Mouse (Mus musculus): Measurements from ENCODE around the gene Pdlim5. TPM values are rescaled to one million over a fixed set of nuclear protein-coding genes. Genes with fewer than 3 reads are reported as not detected.

Gene Pdlim5
- polyA plus RNA-seq, 1 experiment from 2014 or later, result 15.0 TPM

GRCm38 (mm10) chr3:142332716-142333115, 62.8 kb downstream of the Pdlim5 start:
- Histone ChIP-seq H3K27ac (replicated peaks) (no peak overlapping the region), H3K27me3 (0 out of 2 replicates have a peak, but pooled peaks cover 3% of the 10 kb centered on the region), H3K4me3 (no peak overlapping the region), H3K4me2 (replicated peaks) (no peak overlapping the region), H3K4me1 (no peaks in the 10 kb centered on the region), H3K36me3 (no peaks in the 10 kb centered on the region), H3K9me3 (no peaks in the 10 kb centered on the region), H3K9ac (replicated peaks) (no peak overlapping the region)
- WGBS, result 70% methylated on average over 4 of the region's 4 CpGs
- no peak for ATAC-seq (ENCODE audit: low FRiP score, low read depth)

- 72% methylated on average over 4 of the region's 4 CpGs for WGBS
- Histone ChIP-seq H3K4me1 (no peaks in the 10 kb centered on the region), H3K4me3 (no peak overlapping the region), H3K27me3 (0 out of 2 replicates have a peak, but pooled peaks cover 3% of the 10 kb centered on the region), H3K36me3 (no peaks in the 10 kb centered on the region), H3K9ac (replicated peaks) (no peak overlapping the region), H3K9me3 (no peaks in the 10 kb centered on the region), H3K27ac (replicated peaks) (no peak overlapping the region), H3K4me2 (replicated peaks) (no peak overlapping the region)
- ATAC-seq (ENCODE audit: low FRiP score, low read depth), result no peak
Observed at GRCm38 (mm10) chr3:142331872-142332554, 63.5 kb downstream of the Pdlim5 start.

GRCm38 (mm10) chr3:142330425-142330824, 65.1 kb downstream of the Pdlim5 start:
- Histone ChIP-seq H3K9ac (replicated peaks) (no peak overlapping the region), H3K9me3 (no peaks in the 10 kb centered on the region), H3K4me3 (no peak overlapping the region), H3K4me2 (replicated peaks) (no peak overlapping the region), H3K27ac (replicated peaks) (no peak overlapping the region), H3K36me3 (no peaks in the 10 kb centered on the region), H3K27me3 (0 out of 2 replicates have a peak, but pooled peaks cover 3% of the 10 kb centered on the region), H3K4me1 (no peaks in the 10 kb centered on the region)
- 76% methylated on average over 3 of the region's 3 CpGs for WGBS
- ATAC-seq (ENCODE audit: low FRiP score, low read depth), result no peak

- Histone ChIP-seq H3K4me2 (replicated peaks) (no peak overlapping the region), H3K9me3 (no peaks in the 10 kb centered on the region), H3K4me3 (no peak overlapping the region), H3K9ac (replicated peaks) (no peak overlapping the region), H3K27me3 (no peaks in the 10 kb centered on the region), H3K27ac (replicated peaks) (no peak overlapping the region), H3K36me3 (no peaks in the 10 kb centered on the region), H3K4me1 (no peaks in the 10 kb centered on the region)
- 79% methylated on average over 6 of the region's 6 CpGs for WGBS
- no peak for ATAC-seq (ENCODE audit: low FRiP score, low read depth)
Observed at GRCm38 (mm10) chr3:142323592-142323991, 71.9 kb downstream of the Pdlim5 start.

- Histone ChIP-seq H3K36me3 (no peaks in the 10 kb centered on the region), H3K4me2 (replicated peaks) (no peak overlapping the region), H3K27ac (replicated peaks) (no peak overlapping the region), H3K9me3 (no peaks in the 10 kb centered on the region), H3K27me3 (no peaks in the 10 kb centered on the region), H3K9ac (replicated peaks) (no peak overlapping the region), H3K4me1 (peaks cover 4% of the 10 kb centered on the region; the same call in 1 of the 2 replicates), H3K4me3 (no peak overlapping the region)
- no peak for ATAC-seq (ENCODE audit: low FRiP score, low read depth)
- 79% methylated on average over 6 of the region's 6 CpGs for WGBS
Observed at GRCm38 (mm10) chr3:142321930-142322329, 73.6 kb downstream of the Pdlim5 start.

- Histone ChIP-seq H3K9me3 (no peaks in the 10 kb centered on the region), H3K27ac (replicated peaks) (0 out of 2 replicates have a peak overlapping the region, but pooled peaks have one; percentile 20), H3K9ac (replicated peaks) (no peak overlapping the region), H3K27me3 (no peaks in the 10 kb centered on the region), H3K4me1 (peaks cover 4% of the 10 kb centered on the region; the same call in 1 of the 2 replicates), H3K36me3 (no peaks in the 10 kb centered on the region), H3K4me2 (replicated peaks) (no peak overlapping the region), H3K4me3 (no peak overlapping the region)
- peak; percentile 97 for ATAC-seq (ENCODE audit: low FRiP score, low read depth)
- WGBS, result 3% methylated on average over 2 of the region's 2 CpGs
Observed at GRCm38 (mm10) chr3:142318147-142318546, 77.3 kb downstream of the Pdlim5 start.

GRCm38 (mm10) chr3:142316138-142316740, 79.3 kb downstream of the Pdlim5 start:
- Histone ChIP-seq H3K27ac (replicated peaks) (no peak overlapping the region), H3K9me3 (no peaks in the 10 kb centered on the region), H3K4me2 (replicated peaks) (no peak overlapping the region), H3K36me3 (no peaks in the 10 kb centered on the region), H3K9ac (replicated peaks) (no peak overlapping the region), H3K27me3 (no peaks in the 10 kb centered on the region), H3K4me1 (peaks cover 4% of the 10 kb centered on the region; the same call in 1 of the 2 replicates), H3K4me3 (no peak overlapping the region)
- 53% methylated on average over 2 of the region's 2 CpGs for WGBS
- ATAC-seq (ENCODE audit: low FRiP score, low read depth), result no peak

GRCm38 (mm10) chr3:142311075-142311474, 84.4 kb downstream of the Pdlim5 start:
- Histone ChIP-seq H3K27ac (replicated peaks) (no peak overlapping the region), H3K9ac (replicated peaks) (no peak overlapping the region), H3K36me3 (no peaks in the 10 kb centered on the region), H3K9me3 (no peaks in the 10 kb centered on the region), H3K4me1 (peaks cover 18% of the 10 kb centered on the region), H3K4me3 (no peak overlapping the region), H3K4me2 (replicated peaks) (no peak overlapping the region), H3K27me3 (no peaks in the 10 kb centered on the region)
- peak; percentile 50; the same call in 1 of the 2 replicates for ATAC-seq (ENCODE audit: low FRiP score, low read depth)
- 52% methylated on average over 2 of the region's 2 CpGs for WGBS

GRCm38 (mm10) chr3:142310446-142310845, 85.0 kb downstream of the Pdlim5 start:
- no peak overlapping the region for H3K4me3 ChIP-seq
- 13% methylated on average over 2 of the region's 2 CpGs for WGBS
- ATAC-seq (ENCODE audit: low FRiP score, low read depth), result peak; percentile 87
- H3K9ac ChIP-seq (replicated peaks), result no peak overlapping the region
- H3K27ac ChIP-seq (replicated peaks), result 0 out of 2 replicates have a peak overlapping the region, but pooled peaks have one; percentile 20
- H3K4me1 ChIP-seq, result peaks cover 18% of the 10 kb centered on the region
- no peaks in the 10 kb centered on the region for H3K36me3 ChIP-seq
- no peaks in the 10 kb centered on the region for H3K27me3 ChIP-seq
- H3K9me3 ChIP-seq, result no peaks in the 10 kb centered on the region
- peak overlapping the region; percentile 11; the same call in 1 of the 2 replicates for H3K4me2 ChIP-seq (replicated peaks)

GRCm38 (mm10) chr3:142295287-142295676, 100.2 kb downstream of the Pdlim5 start:
- 86% methylated on average over 7 of the region's 7 CpGs for WGBS
- Histone ChIP-seq H3K4me3 (no peak overlapping the region), H3K27me3 (no peaks in the 10 kb centered on the region), H3K36me3 (no peaks in the 10 kb centered on the region), H3K9me3 (no peaks in the 10 kb centered on the region), H3K27ac (replicated peaks) (no peak overlapping the region), H3K4me2 (replicated peaks) (no peak overlapping the region), H3K9ac (replicated peaks) (no peak overlapping the region), H3K4me1 (no peaks in the 10 kb centered on the region)
- peak; percentile 44; the same call in 1 of the 2 replicates for ATAC-seq (ENCODE audit: low FRiP score, low read depth)

- no peaks in the 10 kb centered on the region for H3K4me1 ChIP-seq
- ATAC-seq (ENCODE audit: low FRiP score, low read depth), result peak; percentile 82; the same call in 1 of the 2 replicates
- no peak overlapping the region for H3K4me2 ChIP-seq (replicated peaks)
- H3K9me3 ChIP-seq, result no peaks in the 10 kb centered on the region
- no peak overlapping the region for H3K27ac ChIP-seq (replicated peaks)
- no peaks in the 10 kb centered on the region for H3K27me3 ChIP-seq
- no peak overlapping the region for H3K4me3 ChIP-seq
- WGBS, result 35% methylated on average over 7 of the region's 7 CpGs
- no peaks in the 10 kb centered on the region for H3K36me3 ChIP-seq
- no peak overlapping the region for H3K9ac ChIP-seq (replicated peaks)
Observed at GRCm38 (mm10) chr3:142294616-142295286, 100.7 kb downstream of the Pdlim5 start.

- H3K9me3 ChIP-seq, result no peaks in the 10 kb centered on the region
- no peaks in the 10 kb centered on the region for H3K27me3 ChIP-seq
- no peak overlapping the region for H3K27ac ChIP-seq (replicated peaks)
- no peak for ATAC-seq (ENCODE audit: low FRiP score, low read depth)
- H3K4me1 ChIP-seq, result no peaks in the 10 kb centered on the region
- no peak overlapping the region for H3K4me3 ChIP-seq
- WGBS, result 85% methylated on average over 7 of the region's 7 CpGs
- H3K4me2 ChIP-seq (replicated peaks), result no peak overlapping the region
- no peaks in the 10 kb centered on the region for H3K36me3 ChIP-seq
- H3K9ac ChIP-seq (replicated peaks), result no peak overlapping the region
Observed at GRCm38 (mm10) chr3:142293561-142293960, 101.9 kb downstream of the Pdlim5 start.

Measured in midbrain, embryonic 12.5 days (tissue).